Mouse (Mus musculus) adrenal gland, postnatal 10 days (tissue): ENCODE measurements around the gene Tdrd9. TPM values are rescaled to one million over a fixed set of nuclear protein-coding genes. Genes with fewer than 3 reads are reported as not detected.
"Not testable (repeated sequence)": the region's sequence is repeated elsewhere in the genome, so short reads cannot be mapped to it uniquely, and the experiment has no call there.

Source experiments
- DNase-seq: peaks from one replicate; pipeline ENCODE4 v3.0.0; 2021; ENCODE audit warnings: mixed read lengths
- total RNA-seq, 2 experiments: library from RNA; stranded (reverse); gene quantifications; 2 replicates each; pipeline ENCODE4 v1.2.3; 2021

Gene Tdrd9
- total RNA-seq, 2 experiments from 2014 or later, result 0.39 to 0.66 TPM

- DNase-seq, result no peak
Observed at GRCm38 (mm10) chr12:112025907-112026645, 54.7 kb downstream of the Tdrd9 start.

- DNase-seq, result no peak
Observed at GRCm38 (mm10) chr12:112027408-112027807, 56.0 kb downstream of the Tdrd9 start.

- DNase-seq, result no peak
Observed at GRCm38 (mm10) chr12:112033409-112033975, 62.1 kb downstream of the Tdrd9 start.

- not testable (repeated sequence) for DNase-seq
Observed at GRCm38 (mm10) chr12:112035341-112036100, 64.2 kb downstream of the Tdrd9 start.

- no peak for DNase-seq
Observed at GRCm38 (mm10) chr12:112038441-112038840, 67.1 kb downstream of the Tdrd9 start.

GRCm38 (mm10) chr12:112039169-112039568 is 67.8 kb downstream of the Tdrd9 start:
- DNase-seq, result no peak

- no peak for DNase-seq
Observed at GRCm38 (mm10) chr12:112042681-112043080, 71.3 kb downstream of the Tdrd9 start.

- peak; percentile 92 for DNase-seq
Observed at GRCm38 (mm10) chr12:112077651-112078050, 106.3 kb downstream of the Tdrd9 start.

- no peak for DNase-seq
Observed at GRCm38 (mm10) chr12:112079911-112080310, 108.6 kb downstream of the Tdrd9 start.

GRCm38 (mm10) chr12:112080911-112081310 is 109.6 kb downstream of the Tdrd9 start:
- DNase-seq, result no peak

GRCm38 (mm10) chr12:112082241-112082640 is 110.9 kb downstream of the Tdrd9 start:
- no peak for DNase-seq

GRCm38 (mm10) chr12:112086250-112086649 is 114.9 kb downstream of the Tdrd9 start:
- no peak for DNase-seq

- no peak for DNase-seq
Observed at GRCm38 (mm10) chr12:112086726-112087125, 115.4 kb downstream of the Tdrd9 start.

GRCm38 (mm10) chr12:112088609-112089324 is 117.4 kb downstream of the Tdrd9 start:
- no peak for DNase-seq

- peak; percentile 78 for DNase-seq
Observed at GRCm38 (mm10) chr12:112091054-112091453, 119.7 kb downstream of the Tdrd9 start.

- DNase-seq, result no peak
Observed at GRCm38 (mm10) chr12:112094261-112094880, 123.0 kb downstream of the Tdrd9 start.

- peak; percentile 82 for DNase-seq
Observed at GRCm38 (mm10) chr12:112096051-112096732, 124.8 kb downstream of the Tdrd9 start.

- no peak for DNase-seq
Observed at GRCm38 (mm10) chr12:112096733-112097117, 125.4 kb downstream of the Tdrd9 start.

- DNase-seq, result no peak
Observed at GRCm38 (mm10) chr12:112100106-112100505, 128.7 kb downstream of the Tdrd9 start.

GRCm38 (mm10) chr12:112101045-112101444 is 129.7 kb downstream of the Tdrd9 start:
- no peak for DNase-seq

- DNase-seq, result no peak
Observed at GRCm38 (mm10) chr12:112103179-112103578, 131.8 kb downstream of the Tdrd9 start.
